Mouse (Mus musculus): ENCODE measurements at regions not wholly inside any gene's neighbourhood (a gene's known extent, or its start where the extent isn't known, plus 50 kb on each side); places are given as distances from the start of the nearest gene placed in this dataset.

GRCm38 (mm10) chr3:36275502-36275901, 53.4 kb upstream of the Qrfpr start:
- DNase-seq (ENCODE audit: low spot score in 2 of 2), result no peak
